ENCODE assay signal across 10 mouse cellular contexts in the genomic region with DNA sequence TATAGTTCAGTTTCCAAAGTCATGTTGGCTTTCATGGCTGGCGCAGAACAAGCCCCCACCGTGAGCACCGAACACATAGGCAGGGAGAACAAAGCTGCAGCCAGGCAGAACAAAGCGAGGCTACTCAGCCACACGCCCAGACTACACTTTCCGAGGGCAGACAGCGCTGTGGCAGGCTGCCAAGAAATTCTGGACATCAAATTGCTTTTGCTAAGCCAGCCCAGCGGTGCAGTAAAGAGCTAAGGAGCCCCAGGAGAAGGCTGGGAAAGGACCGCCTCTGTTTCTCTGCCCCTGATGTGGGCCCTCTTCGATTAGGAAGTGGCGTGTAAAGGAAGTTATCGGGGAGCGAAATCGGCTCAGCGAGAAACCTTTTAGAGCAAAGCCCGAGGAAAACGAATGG.
DNase-seq lines count a peak whose midpoint lies in the region; ATAC-seq and TF ChIP-seq lines count a peak whose summit lies in the region.
"Had no signal": no experiment of that assay in that cellular context is flagged by ENCODE, and none has a peak within 500 bp of the region (broad histone marks: within the 10 kb centered on the region; RNA-seq: fewer than 3 reads in every experiment).

No protein-coding gene starts in this region.

- in situ Hi-C loops in ES-E14 (cut with MboI; ENCODE audit: low sequenced_read_pairs in 2 of 2, unreplicated experiment in 2 of 2): no loop called here

- H3K27me3 ChIP-seq in cerebellum, adult 2 months (ENCODE audit: control insufficient read depth, insufficient read depth, low read length): no peaks in the 10 kb centered on the region; the same call in 1 of the 2 replicates
- no peaks in the 10 kb centered on the region for H3K27me3 ChIP-seq in lung, embryonic 16.5 days (ENCODE audit: control insufficient read depth, insufficient read depth, low read depth, low read length)
- H3K27me3 ChIP-seq: liver, embryonic 15.5 days had no signal

- WGBS in cerebellum, adult 2 months: 4% methylated on average over 17 of the region's 17 CpGs
- 6% methylated on average over 17 of the region's 17 CpGs for WGBS in lung, embryonic 16.5 days

- TF ChIP-seq POLR2A in cerebellum, adult 2 months (IDR thresholded peaks at IDR 0.05; ENCODE audit: borderline replicate concordance, insufficient read depth, low read length): no peak

- H3K9me3 ChIP-seq in ES-E14 (ENCODE audit: control insufficient read depth, insufficient read depth, low read depth, low read length): no peaks in the 10 kb centered on the region
- no peaks in the 10 kb centered on the region for H3K9me3 ChIP-seq in lung, embryonic 16.5 days (ENCODE audit: control insufficient read depth, low read length)
- H3K9me3 ChIP-seq: G1E; liver, embryonic 15.5 days had no signal

- peak overlapping the region; percentile 50 for H3K4me2 ChIP-seq in lung, embryonic 16.5 days (ENCODE audit: low read depth, low read length)
- H3K4me2 ChIP-seq: liver, embryonic 15.5 days had no signal

- no peak for TF ChIP-seq CTCF in cerebellum, adult 2 months (IDR thresholded peaks at IDR 0.05; ENCODE audit: borderline replicate concordance, insufficient read depth, low read depth, low read length)

- no peaks in the 10 kb centered on the region for H3K36me3 ChIP-seq in ES-E14 (ENCODE audit: control insufficient read depth, insufficient read depth, low read length, poor library complexity, severe bottlenecking)
- H3K36me3 ChIP-seq in lung, embryonic 16.5 days (ENCODE audit: control insufficient read depth, insufficient read depth, low read length): no peaks in the 10 kb centered on the region
- H3K36me3 ChIP-seq: G1E; liver, embryonic 15.5 days had no signal

- DNase-seq in ES-E14 (ENCODE audit: low read depth, low spot score): peak; percentile 34
- peak; percentile 50 to 53 for DNase-seq in cerebellum, adult 2 months
- peak; percentile 35 to 39 for DNase-seq in frontal cortex, postnatal 14 days (ENCODE audit: low spot score in 2 of 2)
- DNase-seq in heart, postnatal 4 days: peak; percentile 91
- DNase-seq in layer of hippocampus, adult 18-20 months (ENCODE audit: low spot score in 2 of 2): peak; percentile 16 to 49
- DNase-seq in retina, embryonic 14.5 days (ENCODE audit: low spot score): peak; percentile 92

- peak overlapping the region in 1 of 2 experiments; percentile 16; a peak in 2 of 4 replicates for H3K4me3 ChIP-seq in ES-E14 (ENCODE audit: insufficient read depth in 1 of 2, low read depth in 1 of 2, low read length in 2 of 2, poor library complexity in 1 of 2, severe bottlenecking in 1 of 2)
- no peak overlapping the region for H3K4me3 ChIP-seq in cerebellum, adult 2 months (replicated peaks; ENCODE audit: insufficient read depth, low read depth, low read length)
- peak overlapping the region; percentile 26 for H3K4me3 ChIP-seq in lung, embryonic 16.5 days (ENCODE audit: low read length)
- H3K4me3 ChIP-seq: liver, embryonic 15.5 days had no signal

- H3K4me1 ChIP-seq in ES-E14 (ENCODE audit: control insufficient read depth in 2 of 2, insufficient read depth in 2 of 2, low read length in 2 of 2, poor library complexity in 1 of 2): no peaks in the 10 kb centered on the region
- no peaks in the 10 kb centered on the region for H3K4me1 ChIP-seq in cerebellum, adult 2 months (ENCODE audit: control insufficient read depth, insufficient read depth, low read length)
- H3K4me1 ChIP-seq in lung, embryonic 16.5 days (replicated peaks; ENCODE audit: control insufficient read depth, insufficient read depth, low read length): peaks cover 18% of the 10 kb centered on the region; the same call in 1 of the 2 replicates
- H3K4me1 ChIP-seq: liver, embryonic 15.5 days had no signal

- no peak overlapping the region for H3K9ac ChIP-seq in ES-E14 (ENCODE audit: insufficient read depth, low read depth, low read length, poor library complexity, severe bottlenecking)
- H3K9ac ChIP-seq in lung, embryonic 16.5 days (ENCODE audit: low read length): peak overlapping the region; percentile 55
- H3K9ac ChIP-seq: liver, embryonic 15.5 days had no signal

- ATAC-seq in lung, embryonic 16.5 days (ENCODE audit: low read depth): peak; percentile 93
- ATAC-seq in megakaryocyte, adult 5-6 weeks (ENCODE audit: poor library complexity, severe bottlenecking): no peak

- H3K27ac ChIP-seq in ES-E14 (ENCODE audit: insufficient read depth, low read depth, low read length, poor library complexity, severe bottlenecking): no peak overlapping the region
- H3K27ac ChIP-seq in cerebellum, adult 2 months (ENCODE audit: insufficient read depth, low read length): no peak overlapping the region
- H3K27ac ChIP-seq in lung, embryonic 16.5 days (ENCODE audit: low read length): peak overlapping the region; percentile 90
- H3K27ac ChIP-seq: liver, embryonic 15.5 days had no signal

TF ChIP-seq in ES-E14, 5 proteins besides CTCF, POLR2A, EP300 and RAD21:
- TF ChIP-seq CHD2 (IDR thresholded peaks at IDR 0.05; ENCODE audit: low read depth, low read length) (no peak), HCFC1 (IDR thresholded peaks at IDR 0.05; ENCODE audit: borderline replicate concordance, insufficient read depth, low read length) (no peak), ZC3H11A (IDR thresholded peaks at IDR 0.05; ENCODE audit: borderline replicate concordance, low read depth, low read length) (no peak), MAFK (IDR thresholded peaks at IDR 0.05; ENCODE audit: insufficient read depth, low read depth, low read length) (no peak), ZNF384 (IDR thresholded peaks at IDR 0.05; ENCODE audit: low read depth, low read length) (no peak)

Comparison
In these comparisons a context has a peak if more than half of its experiments do, and no peak if none do; other contexts are left out.
1. DNase-seq: peak in every context shown above with its lines; median percentile 92 in retina, embryonic 14.5 days; 91 in heart, postnatal 4 days; 52 in cerebellum, adult 2 months; 37 in frontal cortex, postnatal 14 days; 34 in ES-E14; 32 in layer of hippocampus, adult 18-20 months.